Mouse (Mus musculus) thymus, adult 2 months (tissue): Measurements from ENCODE around the gene Bmx.

Source experiments
- CTCF ChIP-seq: fragments of 200-500 bp; IDR thresholded peaks from 2 replicates; pipeline ENCODE4 v1.5.1; 2012; ENCODE audit warnings: mild to moderate bottlenecking, control low read depth, low read length, moderate library complexity, borderline replicate concordance; ENCODE audit not compliant: control insufficient read depth, poor library complexity, insufficient read depth; ENCODE audit errors: extremely low read depth
- POLR2A ChIP-seq: fragments of 200-500 bp; IDR thresholded peaks from 2 replicates; pipeline ENCODE4 v1.6.1; 2012; ENCODE audit warnings: mild to moderate bottlenecking, low read length, control low read depth, moderate library complexity; ENCODE audit not compliant: control insufficient read depth, poor library complexity, insufficient read depth; ENCODE audit errors: extremely low read depth

DNA sequence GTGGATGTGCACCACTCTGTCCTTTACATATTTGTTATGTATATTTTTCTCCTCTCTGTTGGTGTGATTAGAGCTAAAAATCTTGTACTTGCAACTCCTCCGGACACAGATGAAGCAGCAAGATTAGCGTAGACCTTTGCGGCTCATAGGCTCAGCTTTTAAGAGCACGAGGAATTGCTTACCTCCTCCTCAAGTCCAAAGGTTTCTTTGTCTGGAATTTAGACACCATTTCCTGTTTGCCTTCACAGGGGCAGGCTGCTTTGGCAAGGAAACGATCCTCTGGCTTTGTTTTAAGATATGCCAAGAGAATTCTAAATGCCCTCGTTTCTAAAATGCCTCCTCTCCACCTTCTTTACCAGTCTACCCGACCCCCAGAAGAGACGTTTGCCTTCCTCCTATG, 24.6 kb downstream of the Bmx start:
- TF ChIP-seq CTCF (no peak), POLR2A (no peak)
